Mouse (Mus musculus): Measurements from ENCODE around the gene Fam193a. TPM values are rescaled to one million over a fixed set of nuclear protein-coding genes. Genes with fewer than 3 reads are reported as not detected.

Fam193a gene
- polyA plus RNA-seq, 1 experiment from 2014 or later, result 2.7 TPM

DNA sequence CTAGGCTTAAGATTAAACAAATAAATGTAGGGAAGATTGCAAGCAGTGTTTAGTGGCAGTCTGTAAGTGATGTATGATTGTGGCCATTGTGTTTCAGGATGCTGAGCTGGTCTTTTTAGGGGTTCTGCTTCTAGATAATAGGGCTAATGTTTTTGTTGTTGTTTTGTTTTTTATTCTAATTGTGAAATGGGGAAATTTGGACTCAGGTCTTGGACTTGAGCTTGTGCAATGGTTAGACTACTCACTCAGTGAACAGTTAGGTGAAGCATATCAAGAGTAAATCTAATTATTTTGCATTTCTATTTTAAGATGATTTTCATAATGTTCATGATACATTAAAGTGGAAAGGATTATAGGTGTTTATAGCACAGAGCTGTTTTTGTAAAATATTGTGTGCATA, 2.8 kb downstream of the Fam193a start:
- H3K4me2 ChIP-seq (ENCODE audit: low read depth, low read length), result no peak overlapping the region
- no peaks in the 10 kb centered on the region for H3K27me3 ChIP-seq (ENCODE audit: insufficient read depth, low read length)
- H3K36me3 ChIP-seq (replicated peaks; ENCODE audit: insufficient read depth, low read length), result no peaks in the 10 kb centered on the region
- DNase-seq (no peak), ATAC-seq (no peak)
- peaks cover 23% of the 10 kb centered on the region for H3K4me1 ChIP-seq (ENCODE audit: insufficient read depth)
- H3K9ac ChIP-seq (replicated peaks), result no peak overlapping the region
- no peak overlapping the region for H3K27ac ChIP-seq (ENCODE audit: low read depth)
- H3K4me3 ChIP-seq (ENCODE audit: low read depth, low read length), result no peak overlapping the region
- TF ChIP-seq EP300 (IDR thresholded peaks at IDR 0.05; ENCODE audit: low read depth) (no peak), CTCF (IDR thresholded peaks at IDR 0.05; ENCODE audit: low read depth) (no peak)
- no peaks in the 10 kb centered on the region for H3K9me3 ChIP-seq (ENCODE audit: low read length)

DNA sequence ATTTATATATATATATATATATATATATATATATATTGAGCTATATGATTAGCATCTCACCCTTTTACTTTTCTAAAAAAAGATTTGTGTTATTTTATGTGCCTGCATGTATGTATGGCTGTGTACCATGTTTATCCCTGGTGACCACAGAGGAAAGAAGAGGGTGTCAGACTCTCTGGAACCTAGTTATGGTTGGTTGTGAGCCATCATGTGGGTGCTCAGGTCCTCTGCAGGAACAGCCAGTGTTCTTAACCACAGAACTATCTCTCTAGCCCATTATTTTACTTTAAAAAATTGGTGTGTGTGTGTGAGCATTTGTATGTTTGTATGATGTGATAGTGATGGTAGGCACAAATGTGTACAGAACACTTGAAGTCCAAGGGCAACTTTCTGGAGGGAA, 9.1 kb downstream of the Fam193a start:
- H3K27ac ChIP-seq (ENCODE audit: low read depth), result no peak overlapping the region
- no peaks in the 10 kb centered on the region for H3K9me3 ChIP-seq (ENCODE audit: low read length)
- H3K4me3 ChIP-seq (ENCODE audit: low read depth, low read length), result no peak overlapping the region
- no peak overlapping the region for H3K4me2 ChIP-seq (ENCODE audit: low read depth, low read length)
- H3K27me3 ChIP-seq (ENCODE audit: insufficient read depth, low read length), result no peaks in the 10 kb centered on the region
- H3K4me1 ChIP-seq (ENCODE audit: insufficient read depth), result peaks cover 14% of the 10 kb centered on the region
- H3K36me3 ChIP-seq (replicated peaks; ENCODE audit: insufficient read depth, low read length), result no peaks in the 10 kb centered on the region
- no peak overlapping the region for H3K9ac ChIP-seq (replicated peaks)
- ATAC-seq, result no peak
- TF ChIP-seq CTCF (IDR thresholded peaks at IDR 0.05; ENCODE audit: low read depth) (no peak), EP300 (IDR thresholded peaks at IDR 0.05; ENCODE audit: low read depth) (no peak)
- no peak for DNase-seq

DNA sequence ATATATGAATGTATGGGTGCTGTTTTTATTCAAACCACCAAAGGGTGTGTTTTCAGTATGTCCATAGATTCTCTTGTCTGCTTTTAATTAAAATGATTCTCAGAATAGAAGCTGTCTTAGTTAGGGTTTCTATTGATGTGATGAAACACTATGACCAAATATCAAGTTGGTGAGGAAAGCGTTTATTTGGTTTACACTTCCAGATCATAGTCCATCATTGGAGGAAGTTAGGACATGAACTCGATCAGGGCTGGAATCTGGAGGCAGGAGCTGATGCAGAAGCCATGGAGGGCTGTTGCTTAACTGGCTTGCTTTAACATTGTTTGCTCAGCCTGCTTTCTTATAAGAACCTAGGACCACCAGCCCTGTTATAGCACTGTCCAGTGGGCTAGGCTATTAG, 12.0 kb downstream of the Fam193a start:
- Histone ChIP-seq H3K36me3 (replicated peaks; ENCODE audit: insufficient read depth, low read length) (no peaks in the 10 kb centered on the region; the same call in 1 of the 2 replicates), H3K4me1 (ENCODE audit: insufficient read depth) (peaks cover 11% of the 10 kb centered on the region), H3K9ac (replicated peaks) (no peak overlapping the region), H3K27ac (ENCODE audit: low read depth) (peak overlapping the region; percentile 58; the same call in 1 of the 2 replicates), H3K4me3 (ENCODE audit: low read depth, low read length) (no peak overlapping the region), H3K4me2 (ENCODE audit: low read depth, low read length) (no peak overlapping the region; the same call in 1 of the 2 replicates), H3K9me3 (ENCODE audit: low read length) (peaks cover 10% of the 10 kb centered on the region; the same call in 1 of the 2 replicates), H3K27me3 (ENCODE audit: insufficient read depth, low read length) (no peaks in the 10 kb centered on the region)
- ATAC-seq (peak; percentile 81), DNase-seq (no peak)
- WGBS (ENCODE audit: insufficient replicate concordance), result 57% methylated on average over 2 of the region's 2 CpGs
- no peak for TF ChIP-seq EP300 (IDR thresholded peaks at IDR 0.05; ENCODE audit: low read depth)
- TF ChIP-seq CTCF (IDR thresholded peaks at IDR 0.05; ENCODE audit: low read depth), result no peak

DNA sequence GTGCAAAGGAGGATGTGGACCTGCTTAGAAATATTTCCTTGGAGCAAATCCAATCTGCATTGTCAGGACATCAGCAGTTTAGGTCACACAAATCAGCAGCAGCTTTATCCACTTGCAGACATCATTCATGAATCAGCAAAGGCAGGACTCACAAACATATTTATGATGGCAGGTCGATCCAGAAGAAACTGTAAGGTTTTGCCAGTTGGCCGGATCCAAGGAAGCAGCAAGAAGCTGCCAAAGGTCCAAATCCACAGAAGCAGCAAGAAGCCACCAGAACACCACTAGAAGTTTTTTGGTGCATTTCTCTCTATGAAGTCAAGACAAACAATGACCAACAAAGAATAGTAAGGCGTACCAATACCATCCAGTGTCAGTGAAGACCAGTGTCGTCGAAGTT, 15.9 kb downstream of the Fam193a start:
- 96% methylated on average over 5 of the region's 5 CpGs for WGBS (ENCODE audit: insufficient replicate concordance)

DNA sequence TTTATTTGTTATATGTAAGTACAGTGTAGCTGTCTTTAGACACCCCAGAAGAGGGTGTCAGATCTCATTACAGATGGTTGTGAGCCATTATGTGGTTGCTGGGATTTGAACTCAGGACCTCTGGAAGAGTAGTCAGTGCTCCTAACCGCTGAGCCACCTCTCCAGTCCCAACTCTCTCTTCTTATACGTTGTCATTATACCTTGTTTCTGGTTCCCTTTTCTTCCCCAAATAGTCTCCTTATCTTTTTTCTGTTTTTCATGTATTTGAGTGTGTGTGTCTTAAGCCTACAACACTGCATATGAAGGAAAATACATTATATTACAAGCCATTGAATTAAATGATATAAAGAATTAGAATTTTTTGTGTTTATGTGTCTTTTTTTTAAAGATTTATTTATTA, 17.0 kb downstream of the Fam193a start:
- no peak overlapping the region for H3K27ac ChIP-seq (ENCODE audit: low read depth)
- peaks cover 10% of the 10 kb centered on the region; the same call in 1 of the 2 replicates for H3K9me3 ChIP-seq (ENCODE audit: low read length)
- ATAC-seq (no peak), DNase-seq (no peak)
- H3K9ac ChIP-seq (replicated peaks), result no peak overlapping the region
- H3K4me2 ChIP-seq (ENCODE audit: low read depth, low read length), result no peak overlapping the region
- no peaks in the 10 kb centered on the region for H3K4me1 ChIP-seq (ENCODE audit: insufficient read depth)
- TF ChIP-seq CTCF (IDR thresholded peaks at IDR 0.05; ENCODE audit: low read depth), result no peak
- TF ChIP-seq EP300 (IDR thresholded peaks at IDR 0.05; ENCODE audit: low read depth), result no peak
- no peak overlapping the region for H3K4me3 ChIP-seq (ENCODE audit: low read depth, low read length)
- H3K27me3 ChIP-seq (ENCODE audit: insufficient read depth, low read length), result no peaks in the 10 kb centered on the region
- 89% methylated on average over 2 of the region's 2 CpGs for WGBS (ENCODE audit: insufficient replicate concordance)
- H3K36me3 ChIP-seq (replicated peaks; ENCODE audit: insufficient read depth, low read length), result no peaks in the 10 kb centered on the region; the same call in 1 of the 2 replicates

More for the DNA sequence above, 15.9 kb downstream of the Fam193a start:
- Histone ChIP-seq H3K4me3 (ENCODE audit: low read depth, low read length) (no peak overlapping the region), H3K36me3 (replicated peaks; ENCODE audit: insufficient read depth, low read length) (no peaks in the 10 kb centered on the region; the same call in 1 of the 2 replicates), H3K27ac (ENCODE audit: low read depth) (no peak overlapping the region), H3K27me3 (ENCODE audit: insufficient read depth, low read length) (no peaks in the 10 kb centered on the region), H3K4me2 (ENCODE audit: low read depth, low read length) (no peak overlapping the region), H3K4me1 (ENCODE audit: insufficient read depth) (peaks cover 2% of the 10 kb centered on the region; the same call in 1 of the 2 replicates), H3K9ac (replicated peaks) (no peak overlapping the region), H3K9me3 (ENCODE audit: low read length) (peaks cover 10% of the 10 kb centered on the region; the same call in 1 of the 2 replicates)
- no peak for DNase-seq
- TF ChIP-seq EP300 (IDR thresholded peaks at IDR 0.05; ENCODE audit: low read depth) (no peak), CTCF (IDR thresholded peaks at IDR 0.05; ENCODE audit: low read depth) (no peak)
- no peak for ATAC-seq

DNA sequence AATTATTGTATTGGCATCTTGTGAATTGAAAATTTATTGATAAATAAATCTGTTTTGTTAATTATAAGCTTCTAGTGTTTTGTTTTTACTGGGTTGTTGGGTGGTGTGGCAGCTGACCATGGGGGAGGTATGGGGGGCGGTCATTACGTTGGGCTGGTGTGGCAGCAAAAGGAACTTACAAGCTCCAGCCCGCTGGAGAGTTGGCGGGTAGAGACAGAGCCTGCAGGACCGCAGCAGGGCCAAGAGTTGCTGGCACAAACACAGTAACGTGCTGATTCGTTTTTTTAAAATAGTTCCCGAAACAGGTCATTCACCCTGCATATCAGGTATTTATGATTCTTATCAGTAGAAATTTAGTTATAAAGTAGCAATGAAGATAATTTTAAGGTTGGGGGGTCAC, 23.5 kb downstream of the Fam193a start:
- Histone ChIP-seq H3K4me3 (ENCODE audit: low read depth, low read length) (no peak overlapping the region), H3K4me1 (ENCODE audit: insufficient read depth) (no peaks in the 10 kb centered on the region), H3K4me2 (ENCODE audit: low read depth, low read length) (no peak overlapping the region), H3K9ac (replicated peaks) (no peak overlapping the region), H3K27ac (ENCODE audit: low read depth) (no peak overlapping the region), H3K9me3 (ENCODE audit: low read length) (no peaks in the 10 kb centered on the region), H3K36me3 (replicated peaks; ENCODE audit: insufficient read depth, low read length) (no peaks in the 10 kb centered on the region), H3K27me3 (ENCODE audit: insufficient read depth, low read length) (no peaks in the 10 kb centered on the region)
- ATAC-seq (no peak), DNase-seq (no peak)
- 86% methylated on average over 8 of the region's 8 CpGs for WGBS (ENCODE audit: insufficient replicate concordance)
- TF ChIP-seq EP300 (IDR thresholded peaks at IDR 0.05; ENCODE audit: low read depth) (no peak), CTCF (IDR thresholded peaks at IDR 0.05; ENCODE audit: low read depth) (no peak)

DNA sequence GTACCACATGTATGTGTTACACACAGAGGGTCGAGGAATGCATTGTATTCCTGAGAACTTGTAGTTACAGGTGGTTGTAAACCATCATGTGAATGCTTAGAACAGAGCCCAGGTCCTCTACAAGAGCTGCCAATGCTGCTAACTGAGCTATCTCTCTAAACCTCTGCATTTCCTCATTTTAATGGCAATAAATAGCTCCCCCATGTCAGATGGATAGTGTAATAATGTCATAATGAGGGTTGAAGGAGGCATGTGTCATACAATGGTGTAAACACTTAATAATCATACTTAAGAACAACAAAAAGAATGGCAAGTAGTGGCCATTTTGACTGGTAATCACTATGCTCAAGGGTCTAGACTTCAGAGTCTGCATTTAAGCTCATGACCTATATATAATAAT, 25.6 kb downstream of the Fam193a start:
- Histone ChIP-seq H3K27me3 (ENCODE audit: insufficient read depth, low read length) (no peaks in the 10 kb centered on the region), H3K4me3 (ENCODE audit: low read depth, low read length) (no peak overlapping the region), H3K4me1 (ENCODE audit: insufficient read depth) (peaks cover 4% of the 10 kb centered on the region), H3K27ac (ENCODE audit: low read depth) (no peak overlapping the region), H3K4me2 (ENCODE audit: low read depth, low read length) (no peak overlapping the region), H3K9me3 (ENCODE audit: low read length) (no peaks in the 10 kb centered on the region), H3K9ac (replicated peaks) (no peak overlapping the region), H3K36me3 (replicated peaks; ENCODE audit: insufficient read depth, low read length) (no peaks in the 10 kb centered on the region)
- DNase-seq (no peak), ATAC-seq (no peak)
- WGBS (ENCODE audit: insufficient replicate concordance), result 73% methylated on average over 1 of the region's 1 CpGs
- TF ChIP-seq EP300 (IDR thresholded peaks at IDR 0.05; ENCODE audit: low read depth) (no peak), CTCF (IDR thresholded peaks at IDR 0.05; ENCODE audit: low read depth) (no peak)
